Mouse (Mus musculus): ENCODE measurements at regions not wholly inside any gene's neighbourhood (a gene's known extent, or its start where the extent isn't known, plus 50 kb on each side); places are given as distances from the start of the nearest gene placed in this dataset.

DNA sequence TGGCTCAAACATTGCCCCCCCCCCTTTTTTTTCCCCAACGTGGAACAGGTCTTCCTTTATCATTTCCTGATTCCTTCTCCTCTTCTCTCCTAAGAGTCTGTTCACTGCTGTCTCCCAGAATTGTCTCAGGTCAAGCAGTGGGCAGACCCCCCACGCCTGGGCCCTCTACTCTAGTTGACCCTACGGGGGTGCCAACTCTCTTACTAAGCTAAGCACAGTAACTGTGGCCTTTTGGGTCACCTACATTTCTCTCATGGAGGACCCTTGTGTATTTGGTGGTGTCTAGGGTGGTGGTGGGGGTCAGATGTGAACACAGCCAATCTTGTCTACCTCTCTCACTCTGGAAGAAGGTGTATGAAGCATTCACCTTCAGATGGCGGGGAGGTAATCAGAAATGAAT is 64.8 kb upstream of the Elk3 start:
- Histone ChIP-seq H3K4me2 (no peak overlapping the region), H3K9ac (no peak overlapping the region), H3K27ac (0 out of 2 replicates have a peak overlapping the region, but pooled peaks have one; percentile 8), H3K4me1 (peaks cover 12% of the 10 kb centered on the region; the same call in 1 of the 2 replicates), H3K36me3 (no peaks in the 10 kb centered on the region), H3K9me3 (replicated peaks) (no peaks in the 10 kb centered on the region), H3K27me3 (replicated peaks) (no peaks in the 10 kb centered on the region), H3K4me3 (no peak overlapping the region)
- WGBS (ENCODE audit: insufficient replicate concordance), result 46% methylated on average over 4 of the region's 4 CpGs
- no peak for ATAC-seq

DNA sequence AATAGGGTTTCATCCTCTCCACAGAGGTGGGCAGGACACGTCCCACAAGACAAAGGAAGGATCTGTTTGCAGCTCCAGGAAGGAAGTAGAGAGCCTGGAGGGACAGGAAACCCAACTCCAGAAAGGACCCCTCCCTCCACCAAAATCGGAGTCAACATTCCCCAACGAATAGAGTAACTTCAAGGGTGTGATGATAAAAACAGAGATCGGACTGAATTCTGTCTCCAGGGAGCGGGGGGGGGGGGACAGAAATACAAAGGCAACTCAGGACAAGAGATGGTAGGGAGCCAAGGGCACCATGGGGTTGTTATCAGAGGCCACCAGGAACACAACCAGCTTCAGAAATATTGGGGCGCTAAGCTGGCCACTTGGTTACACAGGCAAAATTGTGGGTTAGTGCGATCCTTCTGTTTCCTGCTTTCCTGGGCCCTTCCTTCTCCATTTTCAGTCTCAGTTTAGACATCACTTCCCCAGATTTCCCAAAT is 65.6 kb upstream of the Elk3 start:
- WGBS (ENCODE audit: insufficient replicate concordance), result 43% methylated on average over 7 of the region's 7 CpGs
- Histone ChIP-seq H3K27ac (no peak overlapping the region), H3K4me3 (no peak overlapping the region), H3K27me3 (replicated peaks) (no peaks in the 10 kb centered on the region), H3K4me1 (peaks cover 12% of the 10 kb centered on the region; the same call in 1 of the 2 replicates), H3K9me3 (replicated peaks) (no peaks in the 10 kb centered on the region), H3K9ac (no peak overlapping the region), H3K36me3 (no peaks in the 10 kb centered on the region), H3K4me2 (no peak overlapping the region)
- ATAC-seq, result no peak

DNA sequence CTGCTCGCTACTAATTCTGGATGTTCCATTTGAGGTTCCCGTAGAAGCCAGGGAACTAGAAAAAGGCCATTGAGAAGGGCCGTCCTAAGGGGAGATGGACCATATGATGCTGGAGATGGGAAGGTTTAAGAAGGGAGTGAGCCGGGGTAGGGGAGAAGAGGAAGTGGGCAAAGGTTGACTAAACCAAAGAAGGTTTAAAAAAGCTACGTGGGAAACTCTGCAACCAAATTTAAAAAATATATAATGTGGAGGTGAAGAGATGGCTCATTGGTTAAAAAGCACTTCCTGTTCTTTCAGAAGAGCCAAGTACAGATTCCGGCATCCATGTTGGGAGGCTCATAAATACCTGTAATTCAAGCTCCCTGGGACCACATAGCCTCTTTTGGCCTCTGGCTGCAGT is 63.9 kb upstream of the Lta4h start:
- no peak overlapping the region for H3K4me2 ChIP-seq
- H3K4me1 ChIP-seq, result peaks cover 7% of the 10 kb centered on the region; the same call in 1 of the 2 replicates
- H3K9me3 ChIP-seq (replicated peaks), result no peaks in the 10 kb centered on the region
- H3K9ac ChIP-seq, result no peak overlapping the region
- no peaks in the 10 kb centered on the region for H3K36me3 ChIP-seq
- H3K27ac ChIP-seq, result no peak overlapping the region
- no peak for ATAC-seq
- no peak overlapping the region for H3K4me3 ChIP-seq
- 56% methylated on average over 6 of the region's 6 CpGs for WGBS (ENCODE audit: insufficient replicate concordance)
- no peaks in the 10 kb centered on the region for H3K27me3 ChIP-seq (replicated peaks)

DNA sequence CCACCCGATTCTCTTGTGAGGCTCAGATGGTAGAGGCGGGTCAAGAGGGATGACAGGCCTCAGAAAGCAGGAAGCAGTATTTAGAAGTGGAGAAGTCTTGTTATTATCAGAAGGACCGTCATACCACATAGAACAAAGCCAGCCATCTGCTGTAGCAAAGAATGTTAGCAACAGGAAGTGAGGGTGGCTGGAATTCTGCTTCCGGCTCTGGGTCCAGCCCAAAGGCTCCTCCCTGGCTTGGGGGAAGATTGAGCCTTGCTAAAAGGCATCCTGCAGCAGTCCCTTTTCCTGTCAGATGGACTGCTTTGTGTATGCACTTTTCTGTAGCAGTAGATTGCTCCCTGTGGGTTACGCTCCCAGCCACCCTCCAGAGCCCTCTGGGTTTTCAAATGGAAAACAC is 61.9 kb upstream of the Lta4h start:
- Histone ChIP-seq H3K27me3 (replicated peaks) (no peaks in the 10 kb centered on the region), H3K9ac (no peak overlapping the region), H3K27ac (no peak overlapping the region), H3K9me3 (replicated peaks) (no peaks in the 10 kb centered on the region), H3K4me3 (no peak overlapping the region), H3K36me3 (no peaks in the 10 kb centered on the region), H3K4me1 (peaks cover 7% of the 10 kb centered on the region; the same call in 1 of the 2 replicates), H3K4me2 (no peak overlapping the region)
- peak; percentile 47 for ATAC-seq
- WGBS (ENCODE audit: insufficient replicate concordance), result 40% methylated on average over 5 of the region's 5 CpGs

DNA sequence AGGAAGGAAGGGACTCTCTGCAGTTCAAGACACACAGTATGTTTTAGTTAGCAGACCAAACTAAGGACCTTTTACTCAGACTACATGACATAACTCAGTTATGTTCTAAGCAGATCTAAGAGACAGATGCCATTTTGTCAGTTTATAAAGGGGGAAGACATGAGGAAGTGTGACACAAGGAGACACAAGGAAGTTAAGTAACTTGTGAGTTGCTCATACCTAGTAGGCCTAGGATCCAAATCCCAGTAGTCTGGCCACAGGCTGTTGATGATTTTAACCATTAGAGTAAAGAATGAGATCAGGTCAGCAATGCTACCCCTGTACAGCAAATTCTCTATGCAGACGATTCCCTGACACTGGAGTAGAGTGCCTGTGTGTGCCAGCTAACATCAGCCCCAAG is 59.3 kb upstream of the Lta4h start:
- peaks cover 7% of the 10 kb centered on the region; the same call in 1 of the 2 replicates for H3K4me1 ChIP-seq
- no peak overlapping the region for H3K4me3 ChIP-seq
- no peaks in the 10 kb centered on the region for H3K36me3 ChIP-seq
- H3K27ac ChIP-seq, result no peak overlapping the region
- no peaks in the 10 kb centered on the region for H3K27me3 ChIP-seq (replicated peaks)
- ATAC-seq, result no peak
- no peak overlapping the region for H3K4me2 ChIP-seq
- H3K9me3 ChIP-seq (replicated peaks), result no peaks in the 10 kb centered on the region
- H3K9ac ChIP-seq, result no peak overlapping the region
- WGBS (ENCODE audit: insufficient replicate concordance), result 53% methylated on average over 1 of the region's 1 CpGs

DNA sequence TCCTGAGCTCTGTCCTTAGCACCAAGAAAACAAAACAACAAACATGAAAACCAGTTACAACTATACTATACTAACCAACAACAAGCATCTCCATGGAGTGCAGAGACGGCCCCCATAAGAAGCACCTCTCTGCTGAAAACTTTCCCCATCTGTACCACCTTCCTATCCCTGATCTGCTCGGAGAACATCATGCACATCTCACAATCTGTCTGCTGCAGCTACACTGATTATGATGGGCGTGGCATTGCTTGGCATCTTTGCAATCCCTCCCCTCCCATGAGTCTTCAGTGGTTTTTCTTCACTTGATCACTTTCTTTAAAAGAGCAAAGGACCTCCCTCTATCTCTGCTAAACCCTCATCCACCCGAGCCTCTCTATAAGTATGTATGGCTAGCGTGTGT is 55.5 kb upstream of the Lta4h start:
- Histone ChIP-seq H3K27me3 (replicated peaks) (no peaks in the 10 kb centered on the region), H3K4me2 (no peak overlapping the region), H3K4me3 (no peak overlapping the region), H3K36me3 (no peaks in the 10 kb centered on the region), H3K27ac (no peak overlapping the region), H3K9me3 (replicated peaks) (no peaks in the 10 kb centered on the region), H3K4me1 (0 out of 2 replicates have a peak, but pooled peaks cover 4% of the 10 kb centered on the region), H3K9ac (no peak overlapping the region)
- no peak for ATAC-seq
- WGBS (ENCODE audit: insufficient replicate concordance), result 48% methylated on average over 5 of the region's 5 CpGs

DNA sequence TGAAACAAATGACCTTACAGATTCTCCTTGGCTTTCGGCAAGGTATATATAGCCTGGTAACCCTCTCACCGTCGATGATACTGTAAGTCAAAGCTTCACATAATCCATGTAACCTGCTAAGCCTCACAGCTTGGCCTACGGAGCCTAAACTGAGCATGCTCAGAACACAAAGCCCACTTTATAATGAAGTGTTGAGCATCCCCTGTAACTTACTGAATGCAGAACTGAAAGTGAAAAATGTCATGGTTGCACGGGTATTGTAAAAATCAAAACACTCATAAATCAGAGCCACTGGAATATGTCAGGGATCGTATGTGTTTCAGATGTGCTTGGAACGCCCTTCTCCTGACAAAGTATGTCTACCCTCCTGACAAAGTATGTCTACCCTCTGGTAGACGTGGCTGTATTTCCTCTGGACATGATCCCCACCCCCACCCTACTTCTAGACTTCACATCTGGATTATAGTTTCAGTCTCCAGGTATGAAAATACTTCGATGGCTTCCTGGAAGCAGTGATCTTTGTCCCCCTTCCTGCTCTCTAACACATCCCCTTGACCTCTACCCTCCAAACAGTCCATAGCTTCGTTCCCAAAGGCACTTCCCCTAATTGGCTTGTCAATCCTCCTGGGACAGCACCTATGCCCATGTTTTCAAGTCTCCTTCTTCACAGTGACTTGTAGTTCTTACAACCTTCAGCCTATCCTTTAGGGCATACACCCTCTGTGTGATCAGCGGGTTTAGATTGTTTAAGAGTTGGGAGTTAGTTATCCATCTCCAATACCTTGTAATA is 54.5 kb upstream of the Lta4h start:
- H3K9me3 ChIP-seq (replicated peaks), result no peaks in the 10 kb centered on the region
- H3K9ac ChIP-seq, result no peak overlapping the region
- ATAC-seq, result no peak
- H3K4me2 ChIP-seq, result no peak overlapping the region
- no peaks in the 10 kb centered on the region for H3K27me3 ChIP-seq (replicated peaks)
- WGBS (ENCODE audit: insufficient replicate concordance), result 64% methylated on average over 11 of the region's 11 CpGs
- H3K4me1 ChIP-seq, result 0 out of 2 replicates have a peak, but pooled peaks cover 4% of the 10 kb centered on the region
- no peaks in the 10 kb centered on the region for H3K36me3 ChIP-seq
- no peak overlapping the region for H3K4me3 ChIP-seq
- H3K27ac ChIP-seq, result no peak overlapping the region

DNA sequence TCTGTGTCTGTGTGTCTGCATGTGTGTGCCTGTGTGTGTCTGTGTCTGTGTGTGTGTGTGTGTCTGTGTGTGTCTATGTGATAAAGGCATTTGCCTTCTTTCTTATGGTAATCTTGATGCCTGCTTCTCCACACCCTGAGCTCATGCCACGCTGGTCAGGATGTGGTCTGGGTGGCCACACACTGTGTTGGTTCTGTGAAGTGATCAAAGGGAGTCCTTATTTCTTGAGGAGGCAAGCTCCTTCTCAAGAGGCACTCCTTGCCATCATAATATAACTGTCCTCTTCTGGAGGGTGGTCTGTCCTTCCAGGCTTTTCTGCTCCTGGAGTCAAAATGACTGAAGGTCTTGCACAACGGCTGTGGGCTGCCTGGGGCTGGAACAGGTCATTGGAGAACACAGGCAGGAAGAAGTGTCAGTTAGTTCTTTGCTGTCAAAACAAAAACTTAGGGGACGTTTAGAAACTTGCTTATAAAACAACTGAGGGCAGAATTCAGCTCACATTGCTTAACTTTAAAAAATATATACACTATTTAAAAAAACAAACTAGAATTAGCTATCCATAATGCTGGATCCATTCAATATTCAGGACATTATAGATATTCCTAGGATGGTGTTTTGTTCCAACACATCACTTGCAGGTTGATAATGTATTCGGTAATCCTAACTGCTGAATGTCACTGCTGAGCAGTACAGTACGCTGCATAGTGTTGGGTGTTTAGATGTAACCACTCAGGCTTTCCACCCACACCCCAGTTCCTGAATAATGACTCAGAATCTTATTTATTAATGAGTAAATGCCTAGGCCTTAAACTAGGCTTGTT is 50.3 kb upstream of the Lta4h start:
- H3K4me3 ChIP-seq, result no peak overlapping the region
- no peaks in the 10 kb centered on the region for H3K36me3 ChIP-seq
- H3K4me2 ChIP-seq, result no peak overlapping the region
- no peak overlapping the region for H3K27ac ChIP-seq
- no peaks in the 10 kb centered on the region for H3K9me3 ChIP-seq (replicated peaks)
- no peaks in the 10 kb centered on the region for H3K27me3 ChIP-seq (replicated peaks)
- 46% methylated on average over 5 of the region's 5 CpGs for WGBS (ENCODE audit: insufficient replicate concordance)
- 0 out of 2 replicates have a peak, but pooled peaks cover 4% of the 10 kb centered on the region for H3K4me1 ChIP-seq
- ATAC-seq, result no peak
- no peak overlapping the region for H3K9ac ChIP-seq

Measured in liver, embryonic 12.5 days (tissue).